Mouse (Mus musculus) ovary, postnatal 36 days (tissue): ENCODE data around the gene Lrrc8c.

Experiments used
- DNase-seq: peaks from one replicate; pipeline ENCODE4 v3.0.0; 2022; ENCODE audit warnings: low spot score, mixed read lengths

Lrrc8c gene

GRCm38 (mm10) chr5:105638916-105639315, 119.7 kb downstream of the Lrrc8c start:
- DNase-seq: no peak

DNA sequence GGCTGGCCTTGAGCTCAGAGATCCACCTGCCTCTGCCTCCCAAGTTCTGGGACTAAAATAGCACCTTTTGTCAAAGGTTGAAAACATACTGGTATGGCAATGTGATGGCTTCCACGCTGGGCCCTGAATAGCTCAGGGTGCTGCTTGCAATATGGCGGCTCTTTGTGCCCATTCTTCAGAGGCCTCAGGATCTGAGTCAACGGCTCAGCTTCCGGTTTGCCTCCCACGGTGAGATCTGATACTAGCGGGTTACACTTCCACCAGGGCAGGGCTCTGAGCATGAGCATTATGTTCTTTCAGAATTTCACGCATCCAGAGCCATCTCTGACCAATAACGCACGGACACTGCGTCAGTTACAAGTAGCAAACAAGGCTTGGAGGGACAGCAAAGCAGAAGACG, 120.2 kb downstream of the Lrrc8c start:
- no peak for DNase-seq

DNA sequence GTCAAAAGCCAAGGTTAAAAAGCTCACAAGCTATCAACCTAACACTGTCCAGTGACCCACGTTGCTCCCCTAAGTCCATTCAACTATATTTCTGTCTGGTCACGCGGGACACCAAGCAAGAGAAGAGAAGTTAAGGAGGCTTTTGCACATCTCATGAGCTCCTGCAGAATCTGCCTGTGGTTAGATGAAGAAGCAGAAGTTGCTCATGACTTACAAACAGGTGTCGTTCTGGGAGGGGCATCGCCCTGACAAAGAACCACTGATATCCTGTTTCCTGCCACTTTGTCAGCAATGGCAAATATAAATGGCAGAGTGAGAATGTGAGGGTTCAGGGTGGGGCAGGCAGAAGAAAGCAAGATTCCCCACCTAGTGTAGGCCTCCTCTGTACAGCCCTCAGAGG, 123.3 kb downstream of the Lrrc8c start:
- no peak for DNase-seq

GRCm38 (mm10) chr5:105643276-105643675, 124.1 kb downstream of the Lrrc8c start:
- no peak for DNase-seq

DNA sequence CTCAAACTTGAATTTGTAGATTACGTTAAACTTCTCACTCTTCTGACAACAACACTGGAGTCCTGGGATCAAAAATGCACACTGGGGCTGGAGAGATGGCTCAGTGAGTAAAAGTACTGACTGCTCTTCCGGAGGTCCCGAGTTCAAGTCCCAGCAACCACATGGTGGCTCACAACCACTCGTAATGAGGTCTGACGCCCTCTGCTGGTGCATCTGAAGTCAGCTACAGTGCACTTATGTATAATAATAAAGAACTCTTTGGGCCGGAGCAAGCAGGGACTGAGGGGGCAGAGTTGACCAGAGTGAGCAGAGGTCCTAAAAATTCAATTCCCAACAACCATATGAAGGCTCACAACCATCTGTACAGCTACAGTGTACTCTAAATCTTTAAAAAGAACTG, 125.0 kb downstream of the Lrrc8c start:
- DNase-seq: no peak

DNA sequence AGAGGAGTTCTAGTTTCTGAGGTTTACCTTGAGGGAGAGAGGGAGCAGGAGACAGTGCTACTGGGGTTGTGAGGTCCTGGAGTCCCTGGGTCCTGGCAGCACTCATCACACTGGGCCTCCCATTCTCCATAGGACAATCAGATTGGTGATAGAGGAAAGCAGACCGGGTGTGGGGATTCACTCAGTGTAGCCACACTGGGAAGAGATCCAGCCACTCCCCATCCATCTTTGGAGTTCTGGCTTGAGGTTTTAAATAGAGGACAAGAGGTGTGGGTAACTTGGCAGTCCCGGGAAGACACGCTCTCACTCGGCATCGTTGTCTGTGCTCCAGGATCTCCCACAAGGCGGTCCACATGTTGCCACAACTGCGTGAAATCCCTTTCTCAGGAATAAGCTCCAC, 127.9 kb downstream of the Lrrc8c start:
- DNase-seq: no peak

- no peak for DNase-seq
These were observed 129.6 kb downstream of the Lrrc8c start for GRCm38 (mm10) chr5:105648648-105649287.

- no peak for DNase-seq
These were observed 130.4 kb downstream of the Lrrc8c start for GRCm38 (mm10) chr5:105649514-105650001.

DNA sequence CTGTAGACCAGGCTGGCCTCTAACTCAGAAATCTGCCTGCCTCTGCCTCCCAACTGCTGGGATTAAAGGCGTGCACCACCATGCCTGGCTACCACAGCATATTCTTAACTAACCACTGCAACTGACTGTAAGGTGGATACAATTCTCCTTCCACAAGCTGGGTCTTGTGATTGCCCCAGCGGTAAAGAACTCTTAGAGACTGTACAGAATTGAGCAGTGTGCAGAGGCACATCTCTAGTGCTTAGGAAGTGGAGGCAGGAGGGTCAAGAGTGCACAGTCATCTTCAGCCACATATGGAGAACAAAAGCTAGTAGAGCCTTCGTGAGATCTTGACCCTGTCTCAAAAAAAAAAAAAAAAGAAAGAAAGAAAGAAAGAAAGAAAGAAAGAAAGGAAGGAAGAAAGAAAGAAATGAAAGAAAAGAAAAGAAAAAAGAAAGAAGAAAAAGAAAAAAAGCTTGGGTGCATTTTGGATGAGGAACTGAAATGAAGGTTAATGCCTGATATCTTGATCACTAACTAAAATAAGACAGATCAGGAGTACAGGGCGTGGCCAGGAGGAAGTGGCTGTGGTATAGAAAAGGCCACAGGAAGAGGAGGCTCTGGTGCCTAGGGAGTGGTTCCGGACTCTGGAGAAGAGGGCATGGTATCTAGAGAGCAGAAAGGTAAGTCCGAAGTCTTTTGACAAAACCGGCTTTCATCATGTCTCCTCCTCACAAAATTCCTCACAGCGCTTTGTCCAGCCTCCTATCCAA, 131.7 kb downstream of the Lrrc8c start:
- DNase-seq: no peak

DNA sequence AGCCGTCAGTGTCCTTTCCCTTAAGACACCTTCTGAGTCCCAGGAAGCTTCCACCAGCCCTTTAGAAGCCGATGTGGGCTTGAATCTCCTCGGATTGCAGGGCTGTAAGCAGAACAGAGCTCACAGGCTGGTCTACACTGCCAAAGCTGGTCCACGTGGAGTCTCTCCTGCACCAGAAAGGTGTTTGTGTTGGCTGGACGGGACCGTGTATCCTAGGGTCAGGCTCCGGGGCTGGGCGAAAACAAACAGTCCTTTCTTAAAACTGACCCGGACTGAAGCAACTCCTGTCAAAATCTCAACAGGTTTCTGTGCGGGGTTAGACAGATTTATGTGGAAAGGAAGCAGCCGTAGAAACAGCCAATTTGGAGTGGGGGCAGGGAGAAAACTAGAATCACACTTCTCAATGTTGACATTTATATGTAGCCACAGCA, 132.4 kb downstream of the Lrrc8c start:
- no peak for DNase-seq

DNA sequence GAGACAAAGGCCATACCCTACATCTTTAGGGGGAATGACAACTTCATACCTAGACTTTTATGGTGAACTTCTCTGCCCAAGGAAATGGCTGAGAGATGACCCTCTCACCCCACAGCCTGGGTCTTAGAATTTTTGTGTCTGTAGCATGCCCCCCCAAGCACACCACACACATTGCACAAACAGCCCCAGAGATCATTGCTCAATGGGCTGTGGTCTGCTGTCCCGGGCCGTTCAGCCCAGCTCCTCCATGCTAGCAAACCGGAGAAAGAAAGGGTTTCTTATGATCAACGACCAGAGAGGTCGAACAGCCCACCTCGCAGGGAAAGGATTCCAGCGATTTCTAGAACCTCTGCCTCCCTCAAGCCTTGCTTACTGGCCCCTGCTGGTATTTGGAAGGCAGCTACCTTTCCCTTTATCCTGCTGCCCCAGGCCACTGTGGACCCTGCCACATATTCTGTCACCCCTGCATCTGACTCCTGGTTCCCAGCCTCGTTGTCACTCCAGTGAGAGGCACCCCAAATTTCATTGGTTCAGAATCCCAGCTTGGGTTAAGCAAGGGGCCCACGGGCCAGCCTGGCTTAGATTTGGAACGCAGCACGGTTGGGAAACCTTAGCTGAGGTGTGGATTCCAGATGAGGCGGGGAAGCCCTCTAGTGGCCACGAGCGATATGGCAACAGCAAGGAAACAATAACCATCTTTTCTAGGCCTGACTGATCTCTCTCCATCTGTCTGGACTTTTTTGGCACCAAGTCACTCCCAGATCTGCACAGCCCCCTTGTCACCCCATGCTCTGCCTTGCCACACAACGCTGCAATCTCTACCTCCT, 135.3 kb downstream of the Lrrc8c start:
- DNase-seq: peak; percentile 79

GRCm38 (mm10) chr5:105655100-105655734, 136.0 kb downstream of the Lrrc8c start:
- DNase-seq: no peak

DNA sequence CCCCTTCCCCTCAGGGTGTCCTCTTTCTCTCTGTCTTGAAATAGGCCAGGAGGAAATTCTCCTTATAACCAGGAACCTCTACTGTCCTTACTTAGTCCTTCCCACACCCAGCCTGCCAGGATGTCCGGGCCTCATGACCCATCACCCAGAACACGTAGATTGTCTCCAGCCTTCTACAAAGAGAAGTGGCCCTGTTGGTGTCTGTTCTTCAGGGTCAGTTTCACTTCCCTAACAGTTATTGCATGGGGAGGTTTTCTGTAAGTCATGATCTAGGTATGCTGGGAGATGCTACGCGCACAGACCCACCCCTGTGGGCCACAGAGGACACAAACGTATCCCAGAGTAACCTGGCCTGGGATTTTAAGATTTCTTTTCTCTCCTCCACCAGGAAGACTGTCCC, 142.7 kb downstream of the Lrrc8c start:
- DNase-seq: no peak
